Comparison of ENCODE assay signal across 8 mouse cellular contexts in genomic region chr17:86300774-86301595, GRCm38 (mm10).
DNase-seq lines count a peak whose midpoint lies in the region; ATAC-seq and TF ChIP-seq lines count a peak whose summit lies in the region.

No protein-coding gene starts in this region.

- no peak for TF ChIP-seq CTCF in small intestine, adult 2 months (IDR thresholded peaks at IDR 0.05; ENCODE audit: extremely low read depth, insufficient read length, insufficient replicate concordance, low read depth, low read length)

- no peak for TF ChIP-seq POLR2A in small intestine, adult 2 months (IDR thresholded peaks at IDR 0.05; ENCODE audit: low read depth, low read length)

- ATAC-seq in heart, embryonic 14.5 days (ENCODE audit: insufficient number of reproducible peaks, insufficient read depth, low FRiP score, low read depth): no peak
- ATAC-seq in lung, embryonic 15.5 days (ENCODE audit: borderline replicate concordance, extremely low read depth, low FRiP score, low TSS enrichment): peak; percentile 52; the same call in 1 of the 2 replicates

- H3K4me1 ChIP-seq in heart, embryonic 14.5 days (ENCODE audit: control insufficient read depth in 2 of 2, insufficient read depth in 2 of 2, low read length in 2 of 2): peaks cover 42 to 52% of the 10 kb centered on the region in 2 experiments
- peaks cover 44% of the 10 kb centered on the region for H3K4me1 ChIP-seq in lung, embryonic 15.5 days
- peaks cover 4% of the 10 kb centered on the region; the same call in 1 of the 2 replicates for H3K4me1 ChIP-seq in small intestine, adult 2 months (ENCODE audit: control insufficient read depth, insufficient read depth, insufficient read length, low read length)

- H3K9me3 ChIP-seq in heart, embryonic 14.5 days (ENCODE audit: control insufficient read depth, low read length): no peaks in the 10 kb centered on the region
- H3K9me3 ChIP-seq in lung, embryonic 15.5 days: no peaks in the 10 kb centered on the region

- intact Hi-C loops in gastrocnemius, postnatal 36 days (cut with DNase I): loop anchor here (5.0 kb wide), 1 partner anchor 146 kb away; no protein-coding TSS in a partner anchor

- no peak overlapping the region for H3K4me3 ChIP-seq in heart, embryonic 14.5 days (ENCODE audit: control insufficient read depth in 1 of 2, insufficient read depth in 1 of 2, low read depth in 1 of 2, low read length in 2 of 2)
- H3K4me3 ChIP-seq in lung, embryonic 15.5 days: 0 out of 2 replicates have a peak overlapping the region, but pooled peaks have one; percentile 7
- peak overlapping the region; percentile 49 for H3K4me3 ChIP-seq in small intestine, adult 2 months (ENCODE audit: low read depth, low read length)

- H3K27me3 ChIP-seq in heart, embryonic 14.5 days (ENCODE audit: control insufficient read depth, insufficient read depth, low read length): no peaks in the 10 kb centered on the region
- no peaks in the 10 kb centered on the region for H3K27me3 ChIP-seq in lung, embryonic 15.5 days
- no peaks in the 10 kb centered on the region for H3K27me3 ChIP-seq in small intestine, adult 2 months (ENCODE audit: control insufficient read depth, insufficient read depth, low read length)

- 37% methylated on average over 22 of the region's 22 CpGs for WGBS in heart, embryonic 14.5 days
- 39% methylated on average over 22 of the region's 22 CpGs for WGBS in lung, embryonic 15.5 days
- WGBS in small intestine, adult 2 months: 67% methylated on average over 22 of the region's 22 CpGs

- no peaks in the 10 kb centered on the region for H3K36me3 ChIP-seq in heart, embryonic 14.5 days (ENCODE audit: control insufficient read depth, insufficient read depth, low read length)
- H3K36me3 ChIP-seq in lung, embryonic 15.5 days: no peaks in the 10 kb centered on the region
- no peaks in the 10 kb centered on the region for H3K36me3 ChIP-seq in small intestine, adult 2 months (ENCODE audit: control insufficient read depth, insufficient read depth, low read length)

- H3K4me2 ChIP-seq in heart, embryonic 14.5 days (ENCODE audit: low read length): peak overlapping the region; percentile 50
- H3K4me2 ChIP-seq in lung, embryonic 15.5 days: peak overlapping the region; percentile 41

- peak; percentile 18 for DNase-seq in adrenal gland, adult 2 months
- no peak for DNase-seq in adrenal gland, postnatal 25 days
- DNase-seq in brain, adult 2 months (ENCODE audit: low read depth, low spot score): peak; percentile 92
- peak; percentile 73 to 82 for DNase-seq in layer of hippocampus, adult 18-20 months (ENCODE audit: low spot score in 2 of 2)
- DNase-seq in gastrocnemius, postnatal 36 days: no peak

- peak overlapping the region; percentile 64 to 97 for H3K27ac ChIP-seq in heart, embryonic 14.5 days (replicated peaks in 1 of 2; ENCODE audit: control insufficient read depth in 1 of 2, insufficient read depth in 1 of 2, low read depth in 2 of 2, low read length in 2 of 2)
- H3K27ac ChIP-seq in lung, embryonic 15.5 days: peak overlapping the region; percentile 84
- peak overlapping the region; percentile 12 for H3K27ac ChIP-seq in small intestine, adult 2 months (ENCODE audit: insufficient read depth, low read depth, low read length)

- peak overlapping the region; percentile 14; the same call in 1 of the 2 replicates for H3K9ac ChIP-seq in heart, embryonic 14.5 days (ENCODE audit: low read length)
- 0 out of 2 replicates have a peak overlapping the region, but pooled peaks have one; percentile 10 for H3K9ac ChIP-seq in lung, embryonic 15.5 days

Comparison
In these comparisons a context has a peak if more than half of its experiments do, and no peak if none do; other contexts are left out.
1. DNase-seq: peak in adrenal gland, adult 2 months (single experiment), brain, adult 2 months (single experiment) and layer of hippocampus, adult 18-20 months (2 of 2); none in adrenal gland, postnatal 25 days (single experiment) and gastrocnemius, postnatal 36 days (0 of 2).
2. H3K27ac ChIP-seq: peak in every context shown above with its lines; median percentile 84 in lung, embryonic 15.5 days; 80 in heart, embryonic 14.5 days; 12 in small intestine, adult 2 months.
3. H3K4me3 ChIP-seq: peak in lung, embryonic 15.5 days (single experiment) and small intestine, adult 2 months (single experiment); none in heart, embryonic 14.5 days (0 of 2).